Mouse (Mus musculus) cerebellum, adult 2 months (tissue): ENCODE measurements around the gene Tbca. TPM values are rescaled to one million over a fixed set of nuclear protein-coding genes. Genes with fewer than 3 reads are reported as not detected.

Experiments
- DNase-seq, 2 experiments: peaks; one replicate each; pipeline ENCODE4 v3.0.0; 2021
- H3K27ac ChIP-seq: fragments of 200-500 bp; 2 replicates; pipeline ENCODE4 v1.5.1; 2012; ENCODE audit warnings: low read length, control low read depth, inconsistent platforms; ENCODE audit not compliant: insufficient read depth
- H3K27me3 ChIP-seq: fragments of 200-500 bp; 2 replicates; pipeline ENCODE4 v1.6.1; 2012; ENCODE audit warnings: inconsistent platforms, mild to moderate bottlenecking, low read length, moderate library complexity; ENCODE audit not compliant: control insufficient read depth, insufficient read depth
- H3K4me1 ChIP-seq: fragments of 200-500 bp; 2 replicates; pipeline ENCODE4 v1.6.1; 2011; ENCODE audit warnings: low read length; ENCODE audit not compliant: control insufficient read depth, insufficient read depth
- H3K4me3 ChIP-seq: fragments of 200-500 bp; replicated peaks from 2 replicates; pipeline ENCODE3; 2011; ENCODE audit warnings: mild to moderate bottlenecking, low read depth, low read length, control low read depth; ENCODE audit not compliant: insufficient read depth
- CTCF ChIP-seq: fragments of 200-500 bp; IDR thresholded peaks from 2 replicates; pipeline ENCODE4 v1.5.1; 2011; ENCODE audit warnings: low read depth, mild to moderate bottlenecking, control low read depth, low read length, moderate library complexity, borderline replicate concordance; ENCODE audit not compliant: insufficient read depth
- POLR2A ChIP-seq: fragments of 200-500 bp; IDR thresholded peaks from 2 replicates; pipeline ENCODE4 v1.6.1; 2011; ENCODE audit warnings: low read length, control low read depth, borderline replicate concordance; ENCODE audit not compliant: insufficient read depth
- WGBS: fragments of 180-500 bp; shearing (Covaris S2); methylation state at CpG from one replicate; pipeline ENCODE4 v1.1.7; 2018; 5-methylcytosine and 5-hydroxymethylcytosine counted together
- polyA plus RNA-seq: library from polyadenylated mRNA; depleted of rRNA; stranded (reverse); fragments of >200 nt; gene quantifications from 2 replicates; pipeline ENCODE4 v1.2.3, GENCODE M21; 2012

Tbca gene
- polyA plus RNA-seq, 1 experiment = 276 TPM

- Histone ChIP-seq H3K27ac (no peak overlapping the region), H3K27me3 (peaks cover 21% of the 10 kb centered on the region; the same call in 1 of the 2 replicates), H3K4me3 (no peak overlapping the region), H3K4me1 (no peaks in the 10 kb centered on the region; the same call in 1 of the 2 replicates)
- TF ChIP-seq CTCF (no peak), POLR2A (no peak)
- 4% methylated on average over 30 of the region's 30 CpGs for WGBS
- DNase-seq = peak; percentile 9 to 39
Measured at GRCm38 (mm10) chr13:94876286-94877210, 87.8 kb downstream of the Tbca start.

DNA sequence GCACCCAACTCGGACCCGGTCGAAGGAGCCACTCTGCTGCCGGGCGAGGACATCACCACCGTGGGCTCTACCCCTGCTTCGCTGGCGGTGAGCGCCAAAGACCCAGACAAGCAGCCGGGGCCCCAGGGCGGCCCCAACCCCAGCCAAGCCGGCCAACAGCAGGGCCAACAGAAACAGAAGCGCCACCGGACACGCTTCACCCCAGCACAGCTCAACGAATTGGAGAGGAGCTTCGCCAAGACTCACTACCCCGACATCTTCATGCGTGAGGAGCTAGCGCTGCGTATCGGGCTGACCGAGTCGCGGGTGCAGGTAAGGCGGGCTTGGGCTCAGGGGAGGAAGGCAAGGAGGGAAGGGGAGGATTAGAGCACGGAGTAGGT lies 88.5 kb downstream of the Tbca start:
- H3K4me3 ChIP-seq = no peak overlapping the region
- H3K4me1 ChIP-seq = no peaks in the 10 kb centered on the region; the same call in 1 of the 2 replicates
- TF ChIP-seq CTCF (no peak), POLR2A (no peak)
- WGBS = 4% methylated on average over 27 of the region's 27 CpGs
- H3K27me3 ChIP-seq = peaks cover 20% of the 10 kb centered on the region; the same call in 1 of the 2 replicates
- peak in 1 of 2 experiments; percentile 25 for DNase-seq
- no peak overlapping the region for H3K27ac ChIP-seq

DNA sequence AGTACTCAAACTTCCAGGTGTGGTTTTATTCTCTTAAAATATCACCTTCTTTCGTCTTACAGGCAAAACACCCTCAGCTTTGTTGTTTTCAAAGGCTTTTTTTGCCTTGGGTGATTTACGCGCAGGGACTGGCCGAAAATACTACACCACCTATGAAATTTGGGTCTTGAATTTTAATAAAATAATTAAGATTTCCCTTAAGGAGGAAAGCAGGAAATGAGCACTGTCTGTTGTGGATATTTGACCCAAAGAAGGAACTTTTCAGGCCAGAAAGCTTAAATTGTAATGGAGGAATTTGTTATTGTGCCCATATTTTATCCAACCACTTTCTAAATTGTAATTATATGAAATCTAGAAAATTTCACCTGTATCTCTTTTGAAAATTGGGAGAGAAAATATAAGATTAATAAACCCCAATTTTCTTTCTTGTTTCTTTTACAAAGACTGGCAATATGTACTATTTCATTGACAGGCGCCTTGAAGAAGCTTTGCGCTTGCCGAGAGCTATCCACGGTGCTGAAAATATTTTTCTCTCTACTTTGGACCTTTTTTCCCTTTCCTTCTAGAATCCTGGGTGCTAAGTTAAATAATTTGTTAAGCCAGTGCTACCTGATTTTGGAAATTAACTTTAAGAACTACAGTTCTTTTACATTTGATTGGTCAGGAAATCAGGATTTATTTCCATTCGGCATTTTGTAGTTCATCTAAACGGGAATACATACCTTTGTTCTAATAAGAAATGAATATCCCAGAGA lies 89.5 kb downstream of the Tbca start:
- Histone ChIP-seq H3K4me1 (no peaks in the 10 kb centered on the region; the same call in 1 of the 2 replicates), H3K27me3 (peaks cover 20% of the 10 kb centered on the region; the same call in 1 of the 2 replicates), H3K27ac (no peak overlapping the region), H3K4me3 (no peak overlapping the region)
- TF ChIP-seq POLR2A (no peak), CTCF (no peak)
- no peak for DNase-seq
- 16% methylated on average over 10 of the region's 10 CpGs for WGBS

GRCm38 (mm10) chr13:94881201-94881600 lies 92.5 kb downstream of the Tbca start:
- Histone ChIP-seq H3K4me3 (no peak overlapping the region), H3K4me1 (no peaks in the 10 kb centered on the region; the same call in 1 of the 2 replicates), H3K27me3 (peaks cover 30% of the 10 kb centered on the region; the same call in 1 of the 2 replicates), H3K27ac (no peak overlapping the region)
- no peak for DNase-seq
- TF ChIP-seq CTCF (no peak), POLR2A (no peak)
- 11% methylated on average over 3 of the region's 3 CpGs for WGBS

DNA sequence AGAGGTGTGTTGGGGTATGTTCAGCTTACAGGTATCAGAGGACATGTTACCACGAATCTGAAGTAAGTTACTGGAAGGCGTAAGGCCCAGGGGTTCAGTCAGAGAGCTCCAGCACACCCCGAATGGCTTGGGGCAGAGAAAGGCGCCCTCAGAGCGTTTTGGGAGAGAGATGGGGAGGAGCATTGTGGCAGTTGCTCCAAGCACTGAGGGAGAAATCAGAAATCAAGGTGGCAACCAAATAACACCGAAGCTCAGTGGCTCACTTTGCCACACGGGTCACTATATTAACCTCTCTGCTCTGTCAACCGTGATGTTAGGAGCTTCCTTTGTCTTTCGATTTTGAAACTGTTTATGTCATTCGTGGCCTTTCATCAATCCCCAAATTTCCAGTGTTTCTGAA lies 93.5 kb downstream of the Tbca start:
- no peaks in the 10 kb centered on the region; the same call in 1 of the 2 replicates for H3K4me1 ChIP-seq
- peaks cover 24% of the 10 kb centered on the region; the same call in 1 of the 2 replicates for H3K27me3 ChIP-seq
- H3K4me3 ChIP-seq = no peak overlapping the region
- no peak overlapping the region for H3K27ac ChIP-seq
- peak in 1 of 2 experiments; percentile 19 for DNase-seq
- 7% methylated on average over 10 of the region's 10 CpGs for WGBS
- TF ChIP-seq CTCF (no peak), POLR2A (no peak)

- WGBS = 1% methylated on average over 36 of the region's 37 CpGs
- H3K27me3 ChIP-seq = peaks cover 24% of the 10 kb centered on the region; the same call in 1 of the 2 replicates
- peak overlapping the region; percentile 13 for H3K4me3 ChIP-seq
- no peak for DNase-seq
- H3K27ac ChIP-seq = no peak overlapping the region
- H3K4me1 ChIP-seq = no peaks in the 10 kb centered on the region; the same call in 1 of the 2 replicates
- TF ChIP-seq CTCF = no peak
- TF ChIP-seq POLR2A = no peak
Measured at GRCm38 (mm10) chr13:94882711-94883145, 94.0 kb downstream of the Tbca start.

DNA sequence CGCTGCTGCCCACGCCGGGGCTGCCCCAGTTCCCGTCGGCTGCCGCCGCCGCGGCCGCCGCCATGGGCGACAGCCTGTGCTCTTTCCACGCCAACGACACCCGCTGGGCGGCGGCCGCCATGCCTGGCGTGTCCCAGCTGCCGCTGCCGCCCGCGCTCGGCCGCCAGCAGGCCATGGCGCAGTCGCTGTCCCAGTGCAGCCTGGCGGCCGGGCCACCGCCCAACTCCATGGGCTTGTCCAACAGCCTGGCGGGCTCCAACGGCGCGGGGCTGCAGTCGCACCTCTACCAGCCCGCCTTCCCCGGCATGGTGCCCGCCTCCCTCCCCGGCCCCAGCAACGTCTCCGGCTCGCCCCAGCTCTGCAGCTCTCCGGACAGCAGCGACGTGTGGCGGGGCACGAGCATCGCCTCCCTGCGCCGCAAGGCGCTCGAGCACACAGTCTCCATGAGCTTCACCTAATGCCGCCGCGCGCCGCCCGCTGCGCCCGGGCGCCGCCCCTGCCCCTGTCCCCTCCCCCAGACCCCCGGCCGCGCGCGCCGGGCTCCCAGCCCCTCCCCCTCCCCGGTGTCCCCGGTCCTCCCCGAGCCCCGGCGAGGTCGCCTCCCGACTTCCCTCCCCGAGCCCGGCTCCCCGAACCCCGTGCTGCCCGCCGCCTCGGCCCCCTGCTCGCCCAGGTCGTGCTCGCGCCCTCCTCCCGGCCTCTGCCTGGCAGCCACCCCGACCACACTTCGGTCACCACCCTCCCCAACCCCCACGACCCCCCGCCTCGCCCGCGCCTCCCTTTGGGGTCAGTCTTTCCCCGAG lies 94.7 kb downstream of the Tbca start:
- peak; percentile 61 to 66 for DNase-seq
- Histone ChIP-seq H3K27ac (no peak overlapping the region), H3K4me3 (peak overlapping the region; percentile 18), H3K4me1 (no peaks in the 10 kb centered on the region; the same call in 1 of the 2 replicates), H3K27me3 (peaks cover 24% of the 10 kb centered on the region; the same call in 1 of the 2 replicates)
- 2% methylated on average over 86 of the region's 95 CpGs for WGBS
- TF ChIP-seq CTCF (no peak), POLR2A (no peak)
